Mouse (Mus musculus) cerebellum, postnatal 25 days (tissue): ENCODE results near the gene Yap1.
"Not testable (repeated sequence)": the region's sequence is repeated elsewhere in the genome, so short reads cannot be mapped to it uniquely, and the experiment has no call there.

Source experiments
- DNase-seq, 2 experiments: peaks; one replicate each; pipeline ENCODE4 v3.0.0; 2021; ENCODE audit warnings: mixed read lengths in 2 of 2

The Yap1 gene

GRCm38 (mm10) chr9:7913953-7914352 is 90.4 kb downstream of the Yap1 start:
- peak in 1 of 2 experiments; percentile 14 for DNase-seq

DNA sequence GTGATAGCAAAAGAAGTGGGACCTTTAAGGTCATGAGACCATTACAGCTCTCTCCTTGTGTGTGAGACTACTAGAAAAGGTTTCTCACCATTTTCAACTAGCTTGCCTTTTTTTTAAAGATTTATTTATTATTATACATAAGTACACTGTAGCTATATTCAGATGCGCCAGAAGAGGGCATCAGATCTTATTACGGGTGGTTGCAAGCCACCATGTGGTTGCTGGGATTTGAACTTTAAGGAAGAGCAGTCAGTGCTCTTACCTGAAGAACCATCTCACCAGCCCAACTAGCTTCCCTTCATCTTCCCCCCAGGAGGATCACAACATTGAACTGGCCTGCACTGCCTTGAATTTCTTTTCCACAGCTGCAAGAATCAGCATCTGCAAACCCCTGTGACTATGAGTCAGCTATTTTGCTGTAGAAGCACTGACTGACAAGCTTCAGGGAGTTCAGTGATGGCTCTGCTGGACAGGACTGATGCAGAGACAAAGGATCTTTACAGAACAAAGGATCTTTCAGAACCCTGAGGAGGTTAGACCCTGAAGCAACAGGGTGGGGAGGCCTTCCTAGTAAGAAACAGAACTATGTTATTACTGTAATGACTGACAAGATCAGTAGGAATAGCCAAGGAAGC is 96.9 kb downstream of the Yap1 start:
- no peak for DNase-seq

DNA sequence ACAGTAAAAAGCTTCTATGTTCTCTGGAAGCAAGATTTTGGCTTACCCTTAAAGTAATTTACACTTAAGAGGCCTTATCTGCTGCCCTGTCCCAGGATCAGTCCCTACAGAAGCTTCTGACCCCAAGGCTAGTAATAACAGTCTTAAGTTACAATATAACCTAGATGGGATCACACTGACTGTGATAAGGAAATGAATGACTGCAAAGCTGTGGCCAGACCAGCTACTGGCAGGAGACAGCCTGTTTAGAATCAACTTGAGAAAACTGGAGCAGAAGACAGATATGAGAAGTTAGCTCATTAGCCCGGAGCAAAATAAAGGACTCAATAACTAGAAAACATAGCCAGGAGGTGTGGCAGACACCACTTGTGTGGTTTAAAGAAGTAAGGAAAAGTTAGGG is 97.8 kb downstream of the Yap1 start:
- DNase-seq, result no peak

GRCm38 (mm10) chr9:7903825-7904224 is 100.6 kb downstream of the Yap1 start:
- no peak for DNase-seq

DNA sequence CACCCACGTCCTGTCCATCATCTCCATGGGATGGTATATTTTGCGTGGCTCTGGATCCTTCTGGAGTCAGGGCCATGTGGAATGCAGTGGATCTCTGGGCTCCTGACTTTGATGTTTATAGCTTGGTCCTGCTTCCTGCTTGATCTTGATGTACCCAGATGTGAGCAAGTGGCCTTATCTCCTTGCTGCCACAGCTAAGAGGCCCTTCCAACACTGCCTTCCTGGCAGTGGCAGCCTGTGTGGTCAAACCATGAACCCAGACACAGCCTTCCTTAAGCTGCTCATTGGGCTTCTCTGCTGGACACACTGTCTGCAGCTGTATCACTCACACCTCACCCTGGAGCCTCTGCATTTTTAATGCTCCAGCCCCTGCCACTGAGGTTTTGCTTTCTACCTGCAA is 101.1 kb downstream of the Yap1 start:
- DNase-seq, result no peak

GRCm38 (mm10) chr9:7902311-7902710 is 102.1 kb downstream of the Yap1 start:
- DNase-seq, result no peak

- DNase-seq, result no peak
Observed at GRCm38 (mm10) chr9:7900965-7901364, 103.4 kb downstream of the Yap1 start.

GRCm38 (mm10) chr9:7897502-7897901 is 106.9 kb downstream of the Yap1 start:
- peak; percentile 64 to 81 for DNase-seq

- not testable (repeated sequence) for DNase-seq
Observed at GRCm38 (mm10) chr9:7891796-7892195, 112.6 kb downstream of the Yap1 start.

- DNase-seq, result no peak
Observed at GRCm38 (mm10) chr9:7891177-7891576, 113.2 kb downstream of the Yap1 start.

- DNase-seq, result no peak
Observed at GRCm38 (mm10) chr9:7884346-7884745, 120.0 kb downstream of the Yap1 start.

GRCm38 (mm10) chr9:7882304-7882865 is 122.0 kb downstream of the Yap1 start:
- DNase-seq, result no peak
